Mouse (Mus musculus): ENCODE results near the gene Ltf. TPM values are rescaled to one million over a fixed set of nuclear protein-coding genes. Genes with fewer than 3 reads are reported as not detected.

The Ltf gene
- polyA plus RNA-seq, 1 experiment from 2014 or later, result 139 TPM

DNA sequence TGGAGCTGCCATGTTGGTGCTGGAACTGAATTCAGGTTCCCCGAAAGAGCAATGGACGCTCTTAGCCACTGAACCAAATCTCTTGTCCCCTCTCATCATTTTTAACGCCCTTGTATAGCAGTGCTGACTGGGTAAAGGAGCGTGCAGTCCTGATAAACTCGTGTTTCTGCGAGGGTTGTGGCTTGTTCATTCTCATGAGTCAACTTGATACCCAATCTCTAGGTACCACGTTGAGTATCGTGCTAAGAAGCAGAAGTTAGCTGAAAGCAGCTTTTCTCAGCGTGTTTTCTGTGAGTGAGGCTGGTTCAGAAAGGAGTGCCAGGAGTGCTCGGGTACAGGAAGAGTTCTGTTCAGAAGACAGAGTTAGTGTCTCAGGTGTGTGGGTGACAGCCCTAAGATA lies 7.7 kb downstream of the Ltf start:
- Histone ChIP-seq H3K4me2 (no peak overlapping the region), H3K36me3 (replicated peaks) (no peaks in the 10 kb centered on the region), H3K4me1 (replicated peaks) (no peaks in the 10 kb centered on the region), H3K4me3 (replicated peaks) (no peak overlapping the region), H3K9ac (no peak overlapping the region), H3K27me3 (no peaks in the 10 kb centered on the region), H3K9me3 (replicated peaks) (no peaks in the 10 kb centered on the region), H3K27ac (replicated peaks) (no peak overlapping the region)
- WGBS (ENCODE audit: insufficient replicate concordance), result 49% methylated on average over 10 of the region's 10 CpGs
- ATAC-seq (ENCODE audit: insufficient read depth), result no peak

DNA sequence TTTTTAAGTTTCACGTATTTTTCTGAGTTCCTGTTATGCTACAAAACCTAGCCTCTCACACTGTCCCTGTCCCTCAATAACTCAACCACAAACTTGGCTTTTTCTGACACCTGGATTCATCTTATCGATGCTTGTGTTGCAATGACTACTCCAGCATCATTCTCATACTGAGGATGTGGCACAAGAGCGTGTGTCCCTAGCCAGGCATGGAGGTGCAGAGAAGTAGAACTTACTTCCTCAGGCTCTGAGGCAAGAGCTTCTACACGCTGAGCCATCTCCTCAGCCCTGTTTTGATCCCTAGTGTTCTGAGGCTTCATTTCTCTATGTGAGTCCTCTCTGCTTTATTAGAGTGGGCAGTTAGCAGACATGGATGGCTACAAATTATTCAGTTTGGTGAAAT lies 14.6 kb downstream of the Ltf start:
- H3K36me3 ChIP-seq (replicated peaks), result no peaks in the 10 kb centered on the region
- 58% methylated on average over 4 of the region's 4 CpGs for WGBS (ENCODE audit: insufficient replicate concordance)
- no peak overlapping the region for H3K4me2 ChIP-seq
- H3K9me3 ChIP-seq (replicated peaks), result no peaks in the 10 kb centered on the region
- no peak overlapping the region for H3K9ac ChIP-seq
- no peak for ATAC-seq (ENCODE audit: insufficient read depth)
- H3K4me3 ChIP-seq (replicated peaks), result no peak overlapping the region
- no peaks in the 10 kb centered on the region for H3K27me3 ChIP-seq
- 0 out of 2 replicates have a peak, but pooled peaks cover 4% of the 10 kb centered on the region for H3K4me1 ChIP-seq (replicated peaks)
- H3K27ac ChIP-seq (replicated peaks), result no peak overlapping the region

DNA sequence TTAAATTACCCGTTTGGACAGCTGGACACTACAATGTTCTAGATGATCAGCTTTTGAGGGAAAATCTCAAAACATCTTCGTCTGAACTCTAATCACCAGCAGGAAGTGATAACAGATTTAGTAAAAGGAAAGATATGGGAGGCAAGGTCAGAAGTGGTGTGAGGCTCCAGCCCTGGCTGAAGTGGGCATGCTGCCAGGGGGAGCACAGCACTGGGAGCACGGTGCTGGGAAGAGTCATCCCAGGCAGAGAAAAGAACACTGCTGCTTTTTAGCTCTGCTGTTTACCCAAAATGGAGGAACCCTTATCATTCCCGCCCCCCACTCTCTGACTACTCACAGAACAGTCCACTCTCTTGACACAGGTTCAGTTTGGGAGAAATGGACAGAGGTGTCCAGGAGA lies 20.9 kb downstream of the Ltf start:
- Histone ChIP-seq H3K4me3 (replicated peaks) (no peak overlapping the region), H3K27ac (replicated peaks) (no peak overlapping the region)
- 46% methylated on average over 4 of the region's 4 CpGs for WGBS (ENCODE audit: insufficient replicate concordance)

DNA sequence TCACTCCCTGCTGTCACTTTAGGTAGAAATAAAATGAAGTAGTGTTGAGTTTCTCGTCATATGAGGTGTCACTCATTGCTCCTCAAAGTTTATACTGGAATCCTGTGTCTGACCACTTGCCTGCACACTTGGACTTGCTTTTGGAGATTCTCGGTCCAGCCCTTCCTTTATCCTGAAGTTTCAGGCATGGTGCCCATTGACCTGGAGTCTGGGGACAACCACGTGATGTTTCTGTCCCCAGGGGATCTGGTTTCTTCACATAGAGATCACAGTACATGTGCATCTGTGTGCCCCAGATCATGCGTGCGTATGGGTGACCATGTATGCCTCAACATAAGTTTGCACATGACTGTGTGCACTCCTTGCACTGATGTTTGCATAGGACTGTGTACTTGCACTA lies 23.2 kb downstream of the Ltf start:
- no peaks in the 10 kb centered on the region for H3K27me3 ChIP-seq
- H3K4me3 ChIP-seq (replicated peaks), result no peak overlapping the region
- no peaks in the 10 kb centered on the region for H3K9me3 ChIP-seq (replicated peaks)
- H3K4me1 ChIP-seq (replicated peaks), result peaks cover 11% of the 10 kb centered on the region
- WGBS (ENCODE audit: insufficient replicate concordance), result 69% methylated on average over 5 of the region's 5 CpGs
- H3K9ac ChIP-seq, result no peak overlapping the region
- no peak for ATAC-seq (ENCODE audit: insufficient read depth)
- H3K27ac ChIP-seq (replicated peaks), result no peak overlapping the region
- no peak overlapping the region for H3K4me2 ChIP-seq
- H3K36me3 ChIP-seq (replicated peaks), result no peaks in the 10 kb centered on the region

More for the DNA sequence above, 20.9 kb downstream of the Ltf start:
- H3K36me3 ChIP-seq (replicated peaks), result no peaks in the 10 kb centered on the region
- no peaks in the 10 kb centered on the region for H3K9me3 ChIP-seq (replicated peaks)
- H3K9ac ChIP-seq, result no peak overlapping the region
- no peaks in the 10 kb centered on the region for H3K27me3 ChIP-seq
- no peak for ATAC-seq (ENCODE audit: insufficient read depth)
- 0 out of 2 replicates have a peak, but pooled peaks cover 6% of the 10 kb centered on the region for H3K4me1 ChIP-seq (replicated peaks)
- no peak overlapping the region for H3K4me2 ChIP-seq

DNA sequence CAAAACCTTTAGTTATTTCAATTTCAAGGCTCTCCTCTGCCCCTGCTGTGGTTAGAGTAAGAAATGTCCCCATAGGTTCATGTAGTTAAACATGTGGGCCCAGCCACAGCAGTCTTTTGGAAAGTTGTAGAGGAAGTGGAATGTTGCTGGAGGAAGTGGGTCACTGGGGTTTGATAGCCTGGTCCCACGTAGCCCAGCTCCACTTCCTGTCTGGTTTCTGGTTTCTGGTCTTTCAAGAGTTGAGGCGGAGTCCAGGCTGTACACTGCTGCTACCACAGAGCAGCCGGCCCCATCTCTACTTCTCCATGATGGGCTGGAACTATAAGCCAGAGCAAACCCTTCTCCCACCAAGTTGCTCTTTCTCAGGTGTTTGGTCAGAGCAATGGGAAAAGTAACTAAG lies 27.2 kb downstream of the Ltf start:
- Histone ChIP-seq H3K4me3 (replicated peaks) (no peak overlapping the region), H3K4me2 (no peak overlapping the region), H3K27me3 (no peaks in the 10 kb centered on the region), H3K36me3 (replicated peaks) (no peaks in the 10 kb centered on the region), H3K27ac (replicated peaks) (no peak overlapping the region), H3K4me1 (replicated peaks) (peaks cover 15% of the 10 kb centered on the region), H3K9me3 (replicated peaks) (no peaks in the 10 kb centered on the region), H3K9ac (no peak overlapping the region)
- ATAC-seq (ENCODE audit: insufficient read depth), result peak; percentile 52; the same call in 1 of the 2 replicates
- WGBS (ENCODE audit: insufficient replicate concordance), result 12% methylated on average over 3 of the region's 3 CpGs

DNA sequence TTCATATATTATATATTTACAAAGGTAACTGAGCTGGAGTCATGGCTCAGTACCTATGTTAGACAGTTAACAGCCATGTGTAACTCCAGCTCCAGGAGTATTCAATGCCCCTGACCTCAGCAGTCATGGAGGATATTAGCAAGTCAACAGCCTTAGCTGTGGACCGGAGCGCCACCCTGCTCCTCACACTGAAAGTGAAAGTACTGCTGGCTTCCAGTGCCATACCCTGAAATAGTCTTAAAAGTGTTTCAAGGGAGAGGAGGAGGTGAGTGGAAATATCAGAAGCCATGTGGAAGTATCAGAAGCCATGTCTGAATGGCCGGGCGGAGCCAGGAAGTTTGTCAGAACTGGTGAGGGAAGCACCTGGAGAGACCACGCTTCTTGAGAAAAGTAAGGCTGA lies 28.2 kb downstream of the Ltf start:
- no peak overlapping the region for H3K27ac ChIP-seq (replicated peaks)
- no peak for ATAC-seq (ENCODE audit: insufficient read depth)
- WGBS (ENCODE audit: insufficient replicate concordance), result 76% methylated on average over 5 of the region's 5 CpGs

DNA sequence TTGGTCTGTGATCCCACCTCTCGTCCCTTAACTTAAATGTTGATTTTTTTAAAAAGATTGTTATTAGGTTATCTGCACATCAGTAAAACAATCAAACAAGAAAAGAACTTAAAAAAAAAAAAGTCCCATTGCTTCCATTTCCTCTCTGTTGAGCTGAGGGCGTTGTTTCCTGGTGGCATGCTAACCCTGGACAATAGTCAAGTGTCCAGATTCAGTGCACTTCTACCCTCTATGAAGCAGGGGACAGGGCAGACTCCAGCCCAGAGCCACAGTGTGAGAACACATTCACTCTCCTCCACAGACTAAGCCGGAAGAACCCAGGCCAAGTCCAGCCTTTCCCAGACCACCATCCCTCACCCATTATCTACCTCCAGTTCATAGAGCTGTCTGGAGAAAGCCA lies 29.4 kb downstream of the Ltf start:
- 65% methylated on average over 3 of the region's 3 CpGs for WGBS (ENCODE audit: insufficient replicate concordance)
- H3K27me3 ChIP-seq, result no peaks in the 10 kb centered on the region

More for the DNA sequence above, 28.2 kb downstream of the Ltf start:
- Histone ChIP-seq H3K9me3 (replicated peaks) (no peaks in the 10 kb centered on the region), H3K9ac (no peak overlapping the region), H3K36me3 (replicated peaks) (peaks cover 5% of the 10 kb centered on the region; the same call in 1 of the 2 replicates), H3K4me3 (replicated peaks) (no peak overlapping the region), H3K4me1 (replicated peaks) (peaks cover 15% of the 10 kb centered on the region), H3K4me2 (no peak overlapping the region), H3K27me3 (no peaks in the 10 kb centered on the region)

DNA sequence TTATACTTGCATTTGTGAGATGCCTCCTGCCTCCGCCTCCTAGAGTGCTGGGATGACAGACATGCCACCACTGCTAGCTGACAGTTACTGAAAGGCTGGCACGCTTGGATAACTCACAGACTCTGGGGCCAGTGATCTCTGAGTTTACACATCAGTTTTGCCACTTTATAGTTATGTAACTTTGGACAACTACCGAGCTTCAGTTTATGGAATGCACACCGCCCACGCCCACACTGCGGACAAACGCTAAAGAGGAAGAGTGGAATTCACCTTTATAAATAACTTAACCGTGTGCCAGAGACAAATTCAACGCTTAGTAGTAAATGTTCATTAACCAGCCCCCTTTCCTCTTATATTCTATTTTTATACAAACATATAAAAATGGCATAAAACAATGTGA lies 35.9 kb downstream of the Ltf start:
- Histone ChIP-seq H3K36me3 (replicated peaks) (peaks cover 40% of the 10 kb centered on the region), H3K9me3 (replicated peaks) (no peaks in the 10 kb centered on the region), H3K4me3 (replicated peaks) (peak overlapping the region; percentile 79), H3K4me1 (replicated peaks) (peaks cover 56% of the 10 kb centered on the region), H3K27ac (replicated peaks) (no peak overlapping the region), H3K27me3 (0 out of 2 replicates have a peak, but pooled peaks cover under 1% of the 10 kb centered on the region), H3K4me2 (peak overlapping the region; percentile 81), H3K9ac (peak overlapping the region; percentile 80; the same call in 1 of the 2 replicates)
- ATAC-seq (ENCODE audit: insufficient read depth), result no peak
- 82% methylated on average over 9 of the region's 9 CpGs for WGBS (ENCODE audit: insufficient replicate concordance)

More for the DNA sequence above, 29.4 kb downstream of the Ltf start:
- Histone ChIP-seq H3K4me1 (replicated peaks) (peaks cover 14% of the 10 kb centered on the region), H3K4me2 (no peak overlapping the region), H3K27ac (replicated peaks) (no peak overlapping the region), H3K4me3 (replicated peaks) (no peak overlapping the region), H3K9me3 (replicated peaks) (no peaks in the 10 kb centered on the region), H3K9ac (no peak overlapping the region), H3K36me3 (replicated peaks) (peaks cover 16% of the 10 kb centered on the region)
- no peak for ATAC-seq (ENCODE audit: insufficient read depth)

DNA sequence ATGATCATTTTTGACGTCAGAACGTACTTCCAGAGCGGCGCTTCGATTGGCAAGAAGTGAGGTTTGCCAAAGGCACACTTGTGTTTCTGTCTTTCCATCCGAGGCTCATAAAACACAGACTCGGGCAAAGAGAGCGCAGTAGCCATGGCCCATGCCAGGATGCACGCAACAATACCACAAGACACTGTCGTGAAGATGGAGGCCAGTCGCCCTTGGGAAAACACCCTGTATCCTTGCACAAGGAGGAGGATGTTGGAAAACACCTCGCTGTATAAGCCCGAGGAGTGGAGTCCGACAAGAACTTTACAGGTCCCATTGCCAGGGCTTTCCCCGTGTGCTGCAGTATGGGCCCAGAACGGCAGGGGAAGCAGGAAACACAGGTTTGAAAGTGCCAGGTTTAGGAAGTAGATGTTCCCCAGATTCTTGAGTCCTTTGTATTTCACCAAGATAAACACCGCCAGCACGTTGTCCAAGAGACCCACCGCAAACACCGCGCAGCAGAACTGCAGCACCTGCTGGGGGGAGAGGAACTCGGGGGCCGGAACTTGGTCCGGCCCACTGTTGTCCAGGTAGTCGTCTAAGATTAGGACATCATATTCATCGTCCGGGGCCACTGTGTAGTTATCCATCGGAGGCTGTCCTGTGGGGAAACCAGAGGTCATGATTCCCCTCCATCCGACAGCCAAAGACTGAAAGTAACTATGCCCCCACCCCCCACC lies 36.9 kb downstream of the Ltf start:
- Histone ChIP-seq H3K4me3 (replicated peaks) (peak overlapping the region; percentile 79), H3K27me3 (0 out of 2 replicates have a peak, but pooled peaks cover 6% of the 10 kb centered on the region), H3K9ac (peak overlapping the region; percentile 80), H3K4me1 (replicated peaks) (peaks cover 56% of the 10 kb centered on the region), H3K27ac (replicated peaks) (peak overlapping the region; percentile 100), H3K4me2 (peak overlapping the region; percentile 81), H3K36me3 (replicated peaks) (peaks cover 40% of the 10 kb centered on the region), H3K9me3 (replicated peaks) (no peaks in the 10 kb centered on the region)
- ATAC-seq (ENCODE audit: insufficient read depth), result no peak
- 35% methylated on average over 29 of the region's 29 CpGs for WGBS (ENCODE audit: insufficient replicate concordance)

DNA sequence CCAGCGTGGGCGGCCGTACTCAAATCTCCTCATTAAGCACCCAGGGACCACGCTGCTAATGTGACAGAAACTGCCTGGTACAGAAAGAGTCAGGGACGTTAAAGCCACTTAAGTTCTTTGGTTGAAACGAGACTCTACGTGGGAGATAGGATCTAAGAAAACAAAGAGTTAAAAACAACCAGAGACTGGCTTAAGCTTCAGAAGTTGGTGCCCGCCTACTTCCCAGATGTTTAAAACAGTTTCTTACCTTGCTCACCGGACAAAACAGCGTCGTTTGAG lies 37.4 kb downstream of the Ltf start:
- H3K36me3 ChIP-seq (replicated peaks), result peaks cover 40% of the 10 kb centered on the region
- 0 out of 2 replicates have a peak, but pooled peaks cover 6% of the 10 kb centered on the region for H3K27me3 ChIP-seq
- H3K9ac ChIP-seq, result peak overlapping the region; percentile 80
- H3K4me2 ChIP-seq, result peak overlapping the region; percentile 81
- 1% methylated on average over 11 of the region's 11 CpGs for WGBS (ENCODE audit: insufficient replicate concordance)
- H3K27ac ChIP-seq (replicated peaks), result peak overlapping the region; percentile 100
- H3K4me1 ChIP-seq (replicated peaks), result peaks cover 56% of the 10 kb centered on the region
- no peak for ATAC-seq (ENCODE audit: insufficient read depth)
- no peaks in the 10 kb centered on the region for H3K9me3 ChIP-seq (replicated peaks)
- peak overlapping the region; percentile 79 for H3K4me3 ChIP-seq (replicated peaks)

DNA sequence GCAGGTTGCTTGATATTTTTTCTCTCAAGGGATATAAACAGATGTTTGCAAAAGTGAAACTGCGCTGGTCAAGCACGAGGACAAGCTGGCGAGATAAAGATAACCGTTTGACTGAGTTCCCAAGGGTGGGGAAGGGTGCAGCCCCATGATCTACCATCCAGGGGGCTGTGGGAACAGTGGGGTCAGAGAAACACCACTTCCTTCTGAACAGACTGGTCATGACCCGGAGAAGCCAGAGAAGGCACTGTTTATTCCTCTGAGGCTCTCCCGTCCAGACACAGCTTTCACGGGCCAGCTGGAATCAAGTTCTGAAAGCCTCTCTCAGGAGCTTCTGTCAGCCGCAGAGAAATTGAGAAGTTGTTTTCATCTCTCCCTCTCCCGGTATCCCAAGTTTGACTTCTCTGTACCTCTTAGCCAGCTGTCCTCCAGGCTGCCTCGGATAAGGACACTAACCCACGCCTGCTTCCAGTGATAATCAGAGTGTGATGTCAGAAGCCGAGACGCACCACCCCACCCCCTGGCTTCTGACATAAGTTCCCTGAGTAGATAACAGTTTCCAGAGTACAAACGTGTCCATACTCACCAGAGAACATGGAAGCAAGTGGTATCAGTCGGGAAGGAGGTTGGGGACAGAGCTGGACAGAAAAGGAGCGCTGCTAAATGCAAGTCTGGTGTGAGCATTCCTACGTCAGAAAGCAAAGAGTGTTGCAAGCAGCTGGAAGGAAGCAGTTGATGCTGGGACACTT lies 37.9 kb downstream of the Ltf start, which contains the start of gene Ccrl2:
TSS of gene Ccrl2 (minus strand) at position 722 of the 746 bp plus-strand sequence.
- ATAC-seq (ENCODE audit: insufficient read depth), result peak; percentile 98
- H3K27ac ChIP-seq (replicated peaks), result peak within 1 kb of the TSS; percentile 100
- H3K4me3 ChIP-seq (replicated peaks), result peak within 1 kb of the TSS; percentile 79
- peaks cover 38% of the 10 kb centered on the region for H3K36me3 ChIP-seq (replicated peaks)
- 3% methylated on average over 17 of the region's 17 CpGs for WGBS (ENCODE audit: insufficient replicate concordance)
- H3K9me3 ChIP-seq (replicated peaks), result no peaks in the 10 kb centered on the region
- H3K9ac ChIP-seq, result peak within 1 kb of the TSS; percentile 80
- peak within 1 kb of the TSS; percentile 81 for H3K4me2 ChIP-seq
- H3K27me3 ChIP-seq, result 0 out of 2 replicates have a peak, but pooled peaks cover 6% of the 10 kb centered on the region
- peaks cover 56% of the 10 kb centered on the region for H3K4me1 ChIP-seq (replicated peaks)
